Mouse (Mus musculus) left cerebral cortex, postnatal 14 days (tissue): Measurements from ENCODE around the gene Dtx3l. TPM values are rescaled to one million over a fixed set of nuclear protein-coding genes. Genes with fewer than 3 reads are reported as not detected.

Experiments used
- DNase-seq, 2 experiments: peaks; one replicate each; pipeline ENCODE4 v3.0.0; 2021 to 2022; ENCODE audit warnings: low spot score in 2 of 2, mixed read lengths in 1 of 2
- intact Hi-C: fragments of 180-260 bp; cut with DNase I; formaldehyde crosslinking; loops from one replicate; pipeline ENCODE4 v1.15.1; 2025
- total RNA-seq, 2 experiments: library from RNA; stranded (reverse); gene quantifications; 2 replicates each; pipeline ENCODE4 v1.2.3; 2021

Dtx3l gene
- total RNA-seq, 2 experiments from 2014 or later = 2.0 to 2.9 TPM

- intact Hi-C loops = no loop called here
- no peak for DNase-seq
Measured at GRCm38 (mm10) chr16:35933181-35933580, 5.8 kb downstream of the Dtx3l start.

GRCm38 (mm10) chr16:35932179-35933055 is 6.5 kb downstream of the Dtx3l start:
- intact Hi-C loops = no loop called here
- no peak for DNase-seq

- no peak for DNase-seq
- intact Hi-C loops = no loop called here
Measured at GRCm38 (mm10) chr16:35924341-35924740, 14.6 kb downstream of the Dtx3l start.

- intact Hi-C loops = no loop called here
- no peak for DNase-seq
Measured at GRCm38 (mm10) chr16:35923546-35924198, 15.3 kb downstream of the Dtx3l start.

GRCm38 (mm10) chr16:35922301-35922895 is 16.6 kb downstream of the Dtx3l start:
- DNase-seq = no peak
- intact Hi-C loops = no loop called here

GRCm38 (mm10) chr16:35921676-35922235 is 17.2 kb downstream of the Dtx3l start:
- intact Hi-C loops = no loop called here
- no peak for DNase-seq

GRCm38 (mm10) chr16:35918721-35919543 is 20.0 kb downstream of the Dtx3l start:
- no peak for DNase-seq
- intact Hi-C loops = no loop called here

- no peak for DNase-seq
- intact Hi-C loops = no loop called here
Measured at GRCm38 (mm10) chr16:35914301-35914700, 24.6 kb downstream of the Dtx3l start.

- DNase-seq = no peak
- intact Hi-C loops = no loop called here
Measured at GRCm38 (mm10) chr16:35913526-35913925, 25.4 kb downstream of the Dtx3l start.

- no peak for DNase-seq
- intact Hi-C loops = no loop called here
Measured at GRCm38 (mm10) chr16:35911449-35911848, 27.5 kb downstream of the Dtx3l start.

- no peak for DNase-seq
- intact Hi-C loops = no loop called here
Measured at GRCm38 (mm10) chr16:35907432-35908201, 31.3 kb downstream of the Dtx3l start.

- intact Hi-C loops = no loop called here
- DNase-seq = no peak
Measured at GRCm38 (mm10) chr16:35906887-35907286, 32.1 kb downstream of the Dtx3l start.

- DNase-seq = no peak
- intact Hi-C loops = no loop called here
Measured at GRCm38 (mm10) chr16:35905819-35906485, 33.0 kb downstream of the Dtx3l start.

- no peak for DNase-seq
- intact Hi-C loops = no loop called here
Measured at GRCm38 (mm10) chr16:35905355-35905754, 33.6 kb downstream of the Dtx3l start.

- no peak for DNase-seq
- intact Hi-C loops = no loop called here
Measured at GRCm38 (mm10) chr16:35904121-35904736, 34.7 kb downstream of the Dtx3l start.

- DNase-seq = no peak
- intact Hi-C loops = no loop called here
Measured at GRCm38 (mm10) chr16:35903014-35903640, 35.8 kb downstream of the Dtx3l start.

- DNase-seq = no peak
- intact Hi-C loops = no loop called here
Measured at GRCm38 (mm10) chr16:35900541-35900940, 38.4 kb downstream of the Dtx3l start.
